Mouse (Mus musculus) liver, embryonic 12.5 days (tissue): ENCODE results near the gene Klf12. TPM values are rescaled to one million over a fixed set of nuclear protein-coding genes. Genes with fewer than 3 reads are reported as not detected.
"Not testable (repeated sequence)": the region's sequence is repeated elsewhere in the genome, so short reads cannot be mapped to it uniquely, and the experiment has no call there.

ENCODE experiments used
- ATAC-seq: fragments of 200-750 bp; cut with Nextera tagmentation; 2 replicates; pipeline ENCODE4 v1.8.0; 2017; ENCODE audit warnings: moderate number of reproducible peaks, mild to moderate bottlenecking, moderate library complexity
- H3K27ac ChIP-seq: fragments of 300-500 bp; sonication (generic); 2 replicates; pipeline ENCODE4 v1.5.1; 2016; ENCODE audit warnings: mild to moderate bottlenecking
- H3K27me3 ChIP-seq: fragments of 300-500 bp; sonication (generic); replicated peaks from 2 replicates; pipeline ENCODE4 v1.6.1; 2016; ENCODE audit warnings: mild to moderate bottlenecking, moderate library complexity
- H3K36me3 ChIP-seq: fragments of 300-500 bp; sonication (generic); 2 replicates; pipeline ENCODE4 v1.6.1; 2016; ENCODE audit warnings: mild to moderate bottlenecking, moderate library complexity
- H3K4me1 ChIP-seq: fragments of 300-500 bp; sonication (generic); 2 replicates; pipeline ENCODE4 v1.6.1; 2016
- H3K4me2 ChIP-seq: fragments of 300-500 bp; sonication (generic); 2 replicates; pipeline ENCODE4 v1.6.1; 2016; ENCODE audit warnings: mild to moderate bottlenecking, moderate library complexity
- H3K4me3 ChIP-seq: fragments of 300-500 bp; sonication (generic); 2 replicates; pipeline ENCODE4 v1.5.1; 2016; ENCODE audit warnings: mild to moderate bottlenecking, moderate library complexity
- H3K9ac ChIP-seq: fragments of 300-500 bp; sonication (generic); 2 replicates; pipeline ENCODE4 v1.6.1; 2016; ENCODE audit warnings: mild to moderate bottlenecking, moderate library complexity
- H3K9me3 ChIP-seq: fragments of 300-500 bp; sonication (generic); replicated peaks from 2 replicates; pipeline ENCODE4 v1.6.1; 2016; ENCODE audit warnings: mild to moderate bottlenecking, moderate library complexity
- WGBS: fragments of 180-500 bp; shearing (Covaris S2); methylation state at CpG from one replicate; pipeline ENCODE4 v1.1.7; 2016; ENCODE audit not compliant: insufficient replicate concordance; 5-methylcytosine and 5-hydroxymethylcytosine counted together
- polyA plus RNA-seq: library from polyadenylated mRNA; unstranded; fragments of >200 nt; fragmentation: Nextera tagmentation; extraction: Ambion mirVana; gene quantifications from 2 replicates; pipeline ENCODE4 v1.2.1, GENCODE M21; 2016

Gene Klf12
- polyA plus RNA-seq, 1 experiment from 2014 or later: 5.4 TPM

GRCm38 (mm10) chr14:99894708-99895383, 389.6 kb downstream of the Klf12 start:
- no peak overlapping the region for H3K9ac ChIP-seq
- no peaks in the 10 kb centered on the region for H3K9me3 ChIP-seq
- ATAC-seq: 0 out of 2 replicates have a peak, but pooled peaks have one; percentile 30
- WGBS: 15% methylated on average over 7 of the region's 7 CpGs
- H3K4me2 ChIP-seq: no peak overlapping the region
- H3K4me1 ChIP-seq: no peaks in the 10 kb centered on the region
- no peak overlapping the region for H3K4me3 ChIP-seq
- H3K36me3 ChIP-seq: no peaks in the 10 kb centered on the region
- no peaks in the 10 kb centered on the region for H3K27me3 ChIP-seq
- no peak overlapping the region for H3K27ac ChIP-seq

GRCm38 (mm10) chr14:99894062-99894461, 390.4 kb downstream of the Klf12 start:
- Histone ChIP-seq H3K4me1 (no peaks in the 10 kb centered on the region), H3K4me2 (no peak overlapping the region), H3K36me3 (no peaks in the 10 kb centered on the region), H3K27ac (no peak overlapping the region), H3K9ac (no peak overlapping the region), H3K4me3 (no peak overlapping the region), H3K27me3 (no peaks in the 10 kb centered on the region), H3K9me3 (no peaks in the 10 kb centered on the region)
- no peak for ATAC-seq
- 74% methylated on average over 14 of the region's 14 CpGs for WGBS

DNA sequence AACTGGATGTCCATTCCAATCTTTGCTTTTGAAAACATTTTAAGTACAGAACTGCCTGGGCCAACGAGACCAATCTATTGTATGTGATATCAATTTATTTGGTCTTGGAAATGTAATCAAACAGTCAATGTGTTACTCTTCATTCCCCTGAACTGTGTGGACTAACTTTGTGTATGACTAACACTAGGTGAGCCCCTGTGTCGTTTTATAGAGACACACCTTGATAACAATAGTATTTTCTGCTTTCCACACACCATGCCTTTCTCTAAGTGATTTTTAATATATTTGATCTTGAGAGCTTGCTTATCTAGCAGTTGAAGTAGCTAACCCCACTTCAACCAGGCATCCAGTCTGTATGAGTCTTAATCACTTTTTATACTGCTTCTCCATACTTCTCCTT, 398.0 kb downstream of the Klf12 start:
- H3K36me3 ChIP-seq: no peaks in the 10 kb centered on the region
- no peak overlapping the region for H3K4me3 ChIP-seq
- H3K9me3 ChIP-seq: no peaks in the 10 kb centered on the region
- no peaks in the 10 kb centered on the region for H3K4me1 ChIP-seq
- no peaks in the 10 kb centered on the region for H3K27me3 ChIP-seq
- 72% methylated on average over 2 of the region's 2 CpGs for WGBS
- H3K4me2 ChIP-seq: no peak overlapping the region
- no peak for ATAC-seq
- H3K27ac ChIP-seq: no peak overlapping the region
- H3K9ac ChIP-seq: no peak overlapping the region

- H3K36me3 ChIP-seq: no peaks in the 10 kb centered on the region
- no peaks in the 10 kb centered on the region for H3K9me3 ChIP-seq
- no peak overlapping the region for H3K9ac ChIP-seq
- no peaks in the 10 kb centered on the region for H3K4me1 ChIP-seq
- H3K27me3 ChIP-seq: no peaks in the 10 kb centered on the region
- no peak overlapping the region for H3K27ac ChIP-seq
- H3K4me2 ChIP-seq: no peak overlapping the region
- no peak overlapping the region for H3K4me3 ChIP-seq
- 62% methylated on average over 2 of the region's 2 CpGs for WGBS
- ATAC-seq: no peak
These were observed 398.9 kb downstream of the Klf12 start for GRCm38 (mm10) chr14:99885562-99885961.

DNA sequence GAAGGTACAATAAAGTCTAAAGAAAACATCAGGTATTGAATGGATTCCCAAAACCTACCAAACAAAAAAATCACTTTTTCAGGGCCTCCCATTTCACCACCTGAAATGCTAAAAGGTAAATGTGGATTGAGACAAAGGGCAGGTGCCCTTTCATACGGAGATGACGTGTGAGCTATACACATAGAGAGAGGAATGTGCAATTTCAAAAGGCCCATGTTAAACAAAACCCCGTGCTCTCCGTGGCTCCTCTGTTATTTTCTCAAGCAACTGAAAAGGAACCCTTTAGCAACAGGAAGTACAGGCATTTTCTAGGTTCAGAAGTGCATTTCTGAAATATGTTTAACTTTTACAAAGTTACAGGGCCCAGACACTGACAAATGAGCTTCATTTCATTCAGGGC, 399.4 kb downstream of the Klf12 start:
- WGBS: 66% methylated on average over 4 of the region's 4 CpGs
- Histone ChIP-seq H3K4me1 (no peaks in the 10 kb centered on the region), H3K4me2 (no peak overlapping the region), H3K9ac (no peak overlapping the region), H3K36me3 (no peaks in the 10 kb centered on the region), H3K9me3 (no peaks in the 10 kb centered on the region), H3K27me3 (no peaks in the 10 kb centered on the region), H3K27ac (no peak overlapping the region), H3K4me3 (no peak overlapping the region)
- no peak for ATAC-seq

GRCm38 (mm10) chr14:99876791-99877578, 407.5 kb downstream of the Klf12 start:
- H3K27me3 ChIP-seq: no peaks in the 10 kb centered on the region
- H3K4me2 ChIP-seq: no peak overlapping the region
- no peak for ATAC-seq
- no peak overlapping the region for H3K27ac ChIP-seq
- no peaks in the 10 kb centered on the region for H3K9me3 ChIP-seq
- H3K9ac ChIP-seq: no peak overlapping the region
- H3K4me3 ChIP-seq: no peak overlapping the region
- no peaks in the 10 kb centered on the region for H3K4me1 ChIP-seq
- WGBS: 57% methylated on average over 5 of the region's 5 CpGs
- 0 out of 2 replicates have a peak, but pooled peaks cover 6% of the 10 kb centered on the region for H3K36me3 ChIP-seq

- WGBS: 73% methylated on average over 5 of the region's 5 CpGs
- ATAC-seq: no peak
These were observed 410.8 kb downstream of the Klf12 start for GRCm38 (mm10) chr14:99873725-99874124.

DNA sequence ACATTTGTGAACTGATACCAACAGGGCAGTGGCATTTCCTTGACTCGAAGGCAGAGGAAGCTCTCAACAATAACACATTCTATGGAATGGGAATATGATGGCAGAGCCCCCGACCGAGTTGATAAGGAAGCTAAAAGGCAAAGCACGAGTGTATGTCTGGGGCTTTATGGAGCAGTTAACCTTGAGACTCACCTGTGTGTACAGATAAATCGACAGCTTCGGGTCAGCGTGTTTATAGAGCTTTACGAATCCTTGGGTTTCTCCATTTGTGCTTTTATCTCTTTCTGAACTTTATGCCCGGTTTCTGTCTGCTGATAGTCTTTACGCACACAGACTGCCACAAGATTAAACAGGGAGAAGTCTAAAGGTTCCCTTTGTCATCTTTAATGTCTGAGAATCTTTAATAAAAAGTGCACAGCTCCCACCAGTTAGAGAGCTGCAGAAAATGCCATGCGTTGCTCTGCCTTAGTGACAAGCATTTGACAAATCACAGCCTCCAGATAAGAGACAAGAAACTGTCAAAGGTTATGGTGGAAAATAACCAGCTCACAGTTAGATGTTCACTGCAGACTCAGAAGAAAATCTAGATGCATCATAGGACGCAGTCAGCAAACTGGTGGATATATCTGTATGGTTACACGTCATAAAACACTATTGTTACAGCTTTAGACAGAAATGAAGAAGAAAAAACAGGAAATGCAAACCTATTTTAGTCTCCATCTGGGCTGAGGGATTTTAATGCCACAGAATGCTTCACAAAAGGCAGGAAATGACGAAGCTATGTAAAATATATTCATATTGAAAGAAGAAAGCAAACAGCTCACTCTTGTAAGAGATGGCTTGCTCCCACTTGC, 428.1 kb downstream of the Klf12 start:
- Histone ChIP-seq H3K9ac (no peak overlapping the region), H3K36me3 (no peaks in the 10 kb centered on the region), H3K4me2 (no peak overlapping the region), H3K27ac (no peak overlapping the region), H3K9me3 (no peaks in the 10 kb centered on the region), H3K4me3 (no peak overlapping the region), H3K4me1 (peaks cover 38% of the 10 kb centered on the region), H3K27me3 (no peaks in the 10 kb centered on the region)
- no peak for ATAC-seq
- 48% methylated on average over 14 of the region's 14 CpGs for WGBS

More at GRCm38 (mm10) chr14:99873725-99874124, 410.8 kb downstream of the Klf12 start:
- Histone ChIP-seq H3K9ac (no peak overlapping the region), H3K4me2 (no peak overlapping the region), H3K9me3 (no peaks in the 10 kb centered on the region), H3K4me1 (no peaks in the 10 kb centered on the region), H3K27me3 (no peaks in the 10 kb centered on the region), H3K4me3 (no peak overlapping the region), H3K27ac (no peak overlapping the region), H3K36me3 (0 out of 2 replicates have a peak, but pooled peaks cover 6% of the 10 kb centered on the region)

DNA sequence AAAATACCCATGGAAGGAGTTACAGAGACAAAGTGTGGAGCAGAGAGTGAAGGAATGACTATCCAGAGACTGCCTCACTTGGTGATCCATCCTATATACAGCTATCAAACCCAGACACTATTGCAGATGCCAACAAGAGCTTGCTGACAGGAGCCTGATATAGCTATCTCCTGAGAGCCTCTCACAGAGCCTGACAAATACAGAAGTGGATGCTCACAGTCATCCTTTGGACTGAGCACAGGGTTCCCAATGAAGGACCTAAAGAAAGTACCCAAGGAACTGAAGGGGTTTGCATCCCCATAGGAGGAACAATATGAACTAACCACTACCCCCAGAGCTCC, 430.0 kb downstream of the Klf12 start:
- not testable (repeated sequence) for H3K9me3 ChIP-seq, H3K27me3 ChIP-seq, H3K4me3 ChIP-seq, H3K27ac ChIP-seq, H3K36me3 ChIP-seq, H3K9ac ChIP-seq
- H3K4me2 ChIP-seq: 0 out of 2 replicates have a peak overlapping the region, but pooled peaks have one; percentile 8
- H3K4me1 ChIP-seq: peaks cover 38% of the 10 kb centered on the region
- peak; percentile 66 for ATAC-seq

DNA sequence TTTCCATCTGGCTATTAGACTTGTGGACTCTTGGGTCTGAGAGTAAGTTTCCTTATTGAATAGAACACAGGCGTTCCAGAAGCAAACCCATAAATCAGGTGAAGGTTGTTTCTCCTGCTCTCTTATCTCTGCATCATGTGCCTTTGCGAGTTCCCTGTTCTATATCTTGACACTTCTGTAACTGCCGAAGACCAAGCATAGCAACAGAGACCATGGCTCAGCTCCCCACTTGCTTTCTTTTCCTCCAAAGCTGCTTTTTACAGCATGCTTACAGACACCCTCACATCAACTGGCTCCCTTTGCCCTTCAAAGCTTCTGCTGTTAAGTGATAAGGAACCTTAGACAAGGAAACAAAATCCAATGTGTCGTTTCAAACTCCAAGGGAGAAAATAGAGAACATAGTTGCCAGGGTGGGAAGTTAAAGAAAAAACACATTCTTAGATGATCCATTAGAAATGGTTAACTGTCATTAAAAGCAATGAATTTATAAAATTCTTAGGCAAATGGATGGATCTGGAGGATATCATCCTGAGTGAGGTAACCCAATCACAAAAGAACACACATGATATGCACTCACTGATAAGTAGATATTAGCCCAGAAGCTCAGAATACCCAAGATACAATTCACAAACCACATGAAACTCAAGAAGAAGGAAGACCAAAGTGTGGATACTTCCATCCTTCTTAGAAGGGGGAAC, 430.6 kb downstream of the Klf12 start:
- H3K36me3 ChIP-seq, H3K27me3 ChIP-seq, H3K9ac ChIP-seq, H3K9me3 ChIP-seq: not testable (repeated sequence)
- Histone ChIP-seq H3K4me3 (0 out of 2 replicates have a peak overlapping the region, but pooled peaks have one; percentile 3), H3K4me2 (peak overlapping the region; percentile 51), H3K27ac (peak overlapping the region; percentile 71), H3K4me1 (peaks cover 38% of the 10 kb centered on the region)
- WGBS: 15% methylated on average over 4 of the region's 4 CpGs
- ATAC-seq: peak; percentile 90

DNA sequence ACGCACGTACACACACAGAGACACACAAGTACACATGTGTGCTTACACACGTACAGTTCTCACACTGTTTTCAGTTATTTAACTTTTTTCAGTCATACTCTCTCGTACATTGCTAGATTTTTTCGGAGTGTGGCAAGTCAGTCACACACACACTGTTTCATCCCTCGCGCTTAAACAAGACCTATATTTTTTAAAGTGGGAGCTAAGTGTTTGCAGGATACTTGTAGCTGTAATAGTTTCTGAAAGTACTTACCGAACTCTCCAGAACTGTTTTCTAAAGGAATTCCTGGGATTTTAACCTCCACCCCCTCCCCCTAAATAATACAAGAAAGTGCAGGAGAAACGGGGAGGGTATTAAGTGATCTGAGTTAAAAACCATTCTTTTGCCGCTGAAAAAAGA, 434.1 kb downstream of the Klf12 start:
- Histone ChIP-seq H3K27me3 (no peaks in the 10 kb centered on the region), H3K4me2 (no peak overlapping the region), H3K27ac (no peak overlapping the region), H3K4me1 (peaks cover 37% of the 10 kb centered on the region), H3K9me3 (no peaks in the 10 kb centered on the region), H3K9ac (no peak overlapping the region), H3K36me3 (no peaks in the 10 kb centered on the region), H3K4me3 (no peak overlapping the region)
- WGBS: 76% methylated on average over 10 of the region's 10 CpGs
- ATAC-seq: no peak
